Mouse (Mus musculus): Measurements from ENCODE around the gene Yipf3.

The Yipf3 gene

DNA sequence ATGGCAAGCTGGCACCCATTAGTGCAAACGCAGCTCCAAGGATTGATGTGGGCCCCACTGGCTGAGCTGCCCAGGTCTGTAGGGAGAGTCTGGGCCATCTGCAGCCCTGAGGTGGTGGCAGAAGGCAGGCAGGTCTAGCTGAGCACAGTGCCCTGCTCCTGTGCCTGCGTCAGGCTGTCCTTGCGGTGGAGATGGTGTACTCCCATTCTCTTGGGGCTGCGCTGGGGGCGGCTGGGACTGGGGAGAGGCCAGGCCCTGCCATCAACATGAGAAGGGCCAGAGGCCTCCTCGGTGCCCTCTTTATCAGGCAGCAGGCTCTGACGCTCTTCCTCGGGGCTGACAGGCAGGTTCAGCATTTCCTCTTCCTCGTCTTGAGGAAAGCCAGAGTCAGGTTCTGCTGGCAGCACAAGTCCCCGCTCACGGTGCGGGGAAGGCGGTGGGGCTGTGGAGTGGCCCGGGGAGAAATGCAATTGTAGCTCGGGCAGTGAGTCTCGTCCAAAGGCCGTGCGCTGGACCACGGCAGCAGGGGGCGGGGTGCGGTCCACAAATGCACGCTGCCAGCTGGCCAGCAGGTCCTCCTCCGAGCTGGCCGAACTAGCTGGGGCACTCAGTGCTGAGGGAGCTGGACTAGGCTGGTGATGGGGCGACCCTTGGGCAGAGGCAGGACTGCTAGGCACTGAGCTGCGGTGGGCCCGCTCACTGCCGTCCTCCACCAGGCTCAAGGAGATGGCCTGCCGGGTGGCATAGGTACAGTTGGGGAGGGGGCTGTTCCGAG is 10.6 kb downstream of the Yipf3 start:
- peak; percentile 94 for DNase-seq

DNA sequence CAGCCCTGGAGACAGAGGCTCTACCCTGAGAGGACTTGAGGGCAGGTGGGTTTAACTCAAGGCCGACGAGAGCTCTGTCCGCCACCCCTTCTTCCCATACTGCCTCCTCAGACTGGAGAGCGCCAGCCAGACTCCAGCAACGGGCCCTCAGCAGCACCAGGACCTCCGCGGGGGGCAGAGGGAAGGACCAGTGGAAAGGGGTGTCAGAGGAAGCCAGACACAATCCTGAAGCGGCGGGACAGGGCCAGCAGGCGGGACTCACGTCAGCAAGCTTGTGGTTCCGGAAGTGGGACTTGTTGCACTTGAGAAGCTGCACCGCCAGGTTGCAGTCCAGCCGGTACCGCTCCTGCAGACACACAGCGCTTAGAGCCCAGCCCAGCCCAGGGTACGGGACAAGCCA is 11.8 kb downstream of the Yipf3 start:
- peak; percentile 94 for DNase-seq

DNA sequence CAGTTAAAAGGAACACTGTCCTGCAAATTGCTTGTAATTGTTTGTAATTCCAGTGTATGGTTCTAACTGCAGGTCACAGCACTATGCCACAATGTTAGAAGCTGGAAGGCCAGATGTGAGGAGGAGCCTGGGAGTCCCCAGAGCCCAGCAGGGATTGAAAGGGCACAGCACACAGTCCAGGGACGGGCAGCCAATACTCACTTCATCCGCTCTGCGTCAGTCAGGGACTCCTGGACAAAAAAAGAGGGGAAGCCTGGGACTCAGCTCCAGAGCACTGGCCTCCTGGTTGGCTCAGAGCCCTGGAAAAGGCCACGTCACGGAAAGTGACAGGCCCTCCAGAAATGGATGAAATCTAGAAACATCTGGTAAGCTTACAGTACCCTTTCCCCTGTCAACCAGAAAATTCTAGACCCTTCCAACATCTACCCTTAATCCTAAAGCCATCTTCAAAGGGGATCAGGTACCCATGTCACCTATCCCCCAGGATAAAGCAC is 14.4 kb downstream of the Yipf3 start:
- DNase-seq: peak; percentile 94

DNA sequence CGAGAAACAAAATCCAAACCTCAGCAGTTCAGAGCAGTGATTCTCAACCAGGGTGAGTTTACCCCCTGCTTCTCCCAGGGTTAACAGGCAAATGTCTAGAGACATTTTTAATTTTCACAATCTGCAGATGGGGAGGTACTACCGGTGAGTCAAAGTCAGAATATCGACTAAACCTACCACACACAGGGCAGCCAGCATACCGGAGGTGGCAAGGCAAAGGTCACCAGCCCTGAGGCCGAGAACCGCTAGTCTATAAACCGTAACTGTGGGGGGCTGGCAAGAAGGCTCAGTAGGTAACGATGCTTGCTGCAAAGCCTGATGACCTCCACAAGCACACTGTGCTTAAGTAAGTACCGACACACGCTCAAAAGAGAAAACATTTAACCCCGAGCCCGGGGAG is 17.6 kb downstream of the Yipf3 start:
- no peak for DNase-seq

DNA sequence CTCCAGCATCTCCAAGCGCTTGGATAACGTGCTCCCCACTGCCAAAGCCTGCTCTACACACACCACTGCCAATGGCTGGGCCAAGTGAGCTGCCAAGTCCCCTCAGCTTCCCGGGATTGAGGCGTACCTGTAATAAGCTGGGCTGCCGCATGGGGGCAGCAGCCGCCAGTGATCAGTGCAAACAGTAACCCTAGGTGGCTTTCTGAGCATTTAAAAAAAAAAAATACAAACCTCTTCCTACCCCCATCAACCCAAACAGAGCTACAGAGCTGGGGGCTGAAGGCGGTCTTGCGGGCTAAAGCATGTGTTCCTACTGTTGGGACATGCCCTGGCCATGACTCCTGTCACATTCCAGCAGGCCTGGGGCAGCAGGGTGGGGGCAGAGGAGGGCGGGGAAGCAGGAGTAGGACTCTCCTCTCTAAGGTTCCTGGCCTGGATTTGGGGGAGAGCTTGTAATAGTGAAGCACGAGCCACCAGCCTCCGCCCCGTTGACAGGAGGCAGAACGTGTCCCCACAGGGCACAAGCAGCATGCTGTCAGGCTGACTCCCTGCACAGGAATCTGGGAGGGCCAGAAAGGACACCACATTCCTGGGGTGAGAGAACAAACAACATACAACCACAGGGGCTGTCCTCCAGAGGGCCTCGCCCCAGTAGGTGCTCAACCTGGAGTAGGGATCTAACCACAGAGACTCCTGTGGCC is 18.2 kb downstream of the Yipf3 start:
- DNase-seq: peak; percentile 97

DNA sequence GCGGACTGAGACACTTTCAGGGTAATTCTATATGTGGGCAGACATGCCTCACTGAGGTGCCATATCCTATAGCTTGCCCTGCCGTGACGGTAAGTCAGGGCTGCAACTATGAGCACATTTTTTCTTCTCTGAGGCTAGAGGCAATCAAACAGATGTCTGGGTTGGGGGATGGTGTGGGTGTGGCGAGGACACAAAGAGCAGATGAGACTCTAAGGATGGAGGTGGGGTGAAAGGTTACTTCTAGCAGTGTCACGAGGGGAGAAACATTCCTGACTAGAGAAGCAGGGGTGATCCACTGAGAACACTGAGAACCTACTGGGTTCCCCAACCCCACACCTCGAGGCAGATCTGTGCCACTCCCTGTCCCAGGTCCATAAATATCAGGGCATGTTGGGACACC is 19.1 kb downstream of the Yipf3 start:
- DNase-seq: peak; percentile 80

DNA sequence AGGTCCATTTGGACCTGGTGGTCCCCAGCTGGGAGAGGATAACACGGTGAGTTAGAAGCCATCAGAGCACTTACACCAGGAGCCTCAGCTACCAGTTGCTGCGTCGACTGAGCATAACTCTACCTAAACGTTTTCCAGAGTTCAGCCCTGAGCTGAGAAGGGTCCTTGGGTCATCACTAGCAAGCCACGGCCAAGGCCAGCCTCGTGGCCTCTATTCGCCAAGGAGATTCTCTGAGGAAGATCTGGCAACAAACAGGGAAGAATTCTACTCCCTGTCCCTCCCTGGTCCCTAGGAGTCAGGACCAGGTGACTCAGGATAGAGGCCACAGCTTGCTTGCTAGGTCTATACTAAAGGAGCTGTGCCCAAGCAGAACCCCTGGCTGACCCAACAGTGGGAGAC is 19.6 kb downstream of the Yipf3 start:
- peak; percentile 89 for DNase-seq

DNA sequence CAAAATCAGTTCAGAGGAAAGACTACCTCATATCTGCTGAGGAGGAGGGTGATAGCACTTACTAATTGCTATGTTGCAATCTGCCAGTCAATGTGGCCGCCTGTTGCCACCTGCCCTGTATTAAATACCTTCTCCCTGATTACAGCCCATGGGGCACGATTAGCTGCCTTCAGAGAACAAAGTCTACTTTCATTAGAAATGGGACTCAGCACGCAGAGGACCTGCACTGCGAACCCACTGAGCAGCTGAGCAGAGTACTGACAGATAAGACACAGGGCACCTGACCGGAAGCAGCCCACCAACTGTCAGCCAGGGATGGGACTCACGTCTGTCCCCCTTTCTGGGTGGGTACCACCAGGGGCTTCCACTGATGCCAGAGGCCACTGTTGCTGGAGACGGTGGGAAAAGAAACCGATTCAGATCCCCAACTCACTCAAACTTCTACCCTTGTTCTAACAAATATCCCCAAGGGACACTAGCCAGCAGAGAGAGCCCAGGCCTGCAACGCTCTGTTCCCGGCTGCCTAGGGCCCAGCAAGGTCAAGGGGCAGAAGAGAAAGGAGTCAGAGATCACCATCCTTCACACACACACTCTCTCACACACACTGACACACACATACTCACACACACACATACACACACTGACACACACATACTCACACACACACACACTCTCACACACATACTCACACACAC is 20.3 kb downstream of the Yipf3 start:
- peak; percentile 90 for DNase-seq

DNA sequence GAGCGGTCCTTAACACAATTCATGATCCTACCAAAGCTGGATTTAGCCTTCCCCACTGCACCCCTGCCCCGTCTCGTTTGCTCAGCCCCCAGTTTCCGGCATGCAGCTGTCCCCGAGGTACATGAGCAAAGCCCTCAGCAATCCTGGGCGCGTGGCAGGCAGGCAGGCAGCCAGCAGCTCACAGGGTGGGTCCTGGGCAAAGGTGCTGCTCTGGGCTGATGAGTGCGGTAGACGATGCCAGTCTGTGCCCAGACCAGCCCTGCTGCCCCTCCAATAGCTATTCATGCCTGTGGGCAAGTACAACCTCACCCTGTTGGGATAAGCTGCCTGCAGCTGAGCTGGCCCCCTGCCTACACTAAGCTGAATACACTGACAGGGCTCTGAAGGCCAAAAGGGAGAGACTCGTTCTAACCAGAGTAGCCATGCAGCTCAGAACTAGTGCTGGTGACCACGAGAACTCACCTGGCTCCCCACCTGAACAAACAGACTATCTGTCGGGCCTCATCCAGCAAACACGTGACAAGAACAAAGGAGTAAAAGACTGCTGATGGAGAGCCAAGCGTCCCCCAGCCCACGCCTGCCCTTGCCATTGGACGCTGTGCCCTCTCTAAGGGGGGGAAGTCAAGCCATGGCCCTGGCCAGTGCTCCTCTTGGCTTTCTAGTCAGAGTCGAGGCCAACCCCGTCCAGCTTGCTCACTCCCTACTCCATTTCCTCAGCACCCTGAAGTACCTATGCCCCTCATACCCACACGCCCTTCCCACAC is 22.1 kb downstream of the Yipf3 start:
- peak; percentile 98 for DNase-seq

DNA sequence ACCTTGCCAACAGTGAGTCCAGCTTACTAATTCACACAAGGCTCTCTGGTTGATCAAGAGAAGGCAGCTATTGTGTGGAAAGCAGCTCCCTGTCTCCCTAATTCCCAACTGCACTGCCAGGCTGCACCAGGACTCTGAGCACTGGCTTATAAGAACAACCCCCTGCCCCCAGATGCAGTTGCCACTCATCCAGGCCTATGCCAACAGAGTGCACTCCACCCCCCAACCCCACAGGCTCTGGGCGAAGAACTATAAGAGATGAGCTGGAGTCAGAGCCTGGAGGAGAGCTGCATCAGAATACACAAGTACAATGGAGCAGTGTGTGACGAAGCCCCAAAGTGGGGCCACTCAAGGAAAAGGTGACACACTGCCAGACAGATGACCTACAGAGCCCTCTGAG is 24.2 kb downstream of the Yipf3 start:
- peak; percentile 79 for DNase-seq

DNA sequence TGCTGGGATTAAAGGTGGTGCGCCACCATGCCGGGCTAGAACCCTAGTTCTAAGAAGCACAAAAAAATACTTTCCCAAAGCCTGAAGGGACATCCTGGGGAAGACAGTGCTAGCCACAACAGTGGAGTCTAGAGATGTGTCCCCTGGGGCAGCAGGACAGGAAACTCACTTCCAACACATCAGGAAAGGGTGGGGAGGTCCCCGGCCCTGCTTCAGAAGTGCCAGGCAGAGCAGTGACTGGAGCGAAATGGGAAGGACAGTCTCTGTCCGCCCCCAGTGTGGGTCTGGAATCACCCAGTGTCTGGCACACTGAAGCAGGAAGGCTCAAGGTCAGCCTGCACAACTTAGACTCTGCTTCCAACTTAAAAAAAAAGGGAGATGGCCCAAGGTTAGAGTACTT is 24.8 kb downstream of the Yipf3 start:
- DNase-seq: peak; percentile 98

DNA sequence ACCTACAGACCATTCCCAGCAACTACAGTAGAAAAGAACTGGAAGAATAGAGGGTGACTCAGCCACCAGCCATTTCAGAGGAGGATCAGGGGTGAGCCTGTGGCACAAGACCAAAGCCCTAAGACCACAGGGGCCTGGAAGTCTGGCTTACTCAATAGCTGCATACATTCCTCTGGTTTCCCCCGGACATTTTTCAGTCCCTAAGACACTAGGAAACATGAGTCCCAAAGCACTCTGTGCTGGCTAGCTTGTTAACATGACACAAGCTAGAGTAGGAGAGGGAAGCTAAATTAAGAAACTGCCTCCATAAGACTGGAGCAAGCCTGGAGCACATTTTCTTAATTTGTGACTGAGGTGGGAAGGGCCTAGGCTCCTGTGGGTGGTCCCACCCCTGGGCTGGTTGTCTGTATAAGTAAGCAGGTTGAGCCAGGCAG is 25.9 kb downstream of the Yipf3 start:
- peak; percentile 77 for DNase-seq

DNA sequence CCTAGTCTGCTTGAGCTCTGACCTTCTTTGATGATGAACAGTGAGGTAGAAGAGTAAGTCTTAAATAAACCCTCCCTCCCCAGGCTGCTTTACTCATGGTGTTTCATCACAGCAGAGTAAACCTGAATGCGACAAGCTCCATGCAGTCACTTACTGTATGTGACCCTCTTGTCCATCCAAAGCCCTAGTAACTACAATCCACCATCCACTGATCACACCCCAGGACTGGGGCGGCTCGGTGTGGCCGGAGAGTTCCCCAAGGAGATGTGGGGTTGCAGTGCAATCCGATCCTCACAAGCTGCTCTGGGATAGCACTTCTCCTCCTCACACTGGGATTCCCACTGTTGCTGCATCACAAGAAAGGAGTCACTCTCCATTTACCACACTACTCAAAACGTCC is 26.6 kb downstream of the Yipf3 start:
- peak; percentile 86 for DNase-seq

DNA sequence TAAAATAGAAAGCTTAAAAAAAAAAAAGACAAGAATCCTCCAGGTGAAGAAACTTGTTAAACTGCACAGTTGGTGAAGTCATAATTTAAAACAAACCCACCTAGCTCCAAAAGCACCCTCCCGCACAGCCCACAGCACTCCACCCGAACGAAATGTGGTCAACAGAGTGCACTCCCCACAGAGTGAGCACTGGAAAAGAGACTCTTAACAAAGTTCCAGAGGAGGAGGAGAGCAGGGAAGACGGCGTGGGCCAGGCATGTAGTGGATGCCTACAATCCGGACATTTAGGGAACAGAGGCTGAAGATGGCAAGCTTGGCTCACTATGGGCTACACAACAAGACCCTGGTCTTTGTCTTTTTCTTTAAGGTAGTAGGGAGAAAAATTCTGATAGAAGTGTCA is 27.2 kb downstream of the Yipf3 start:
- DNase-seq: peak; percentile 66

DNA sequence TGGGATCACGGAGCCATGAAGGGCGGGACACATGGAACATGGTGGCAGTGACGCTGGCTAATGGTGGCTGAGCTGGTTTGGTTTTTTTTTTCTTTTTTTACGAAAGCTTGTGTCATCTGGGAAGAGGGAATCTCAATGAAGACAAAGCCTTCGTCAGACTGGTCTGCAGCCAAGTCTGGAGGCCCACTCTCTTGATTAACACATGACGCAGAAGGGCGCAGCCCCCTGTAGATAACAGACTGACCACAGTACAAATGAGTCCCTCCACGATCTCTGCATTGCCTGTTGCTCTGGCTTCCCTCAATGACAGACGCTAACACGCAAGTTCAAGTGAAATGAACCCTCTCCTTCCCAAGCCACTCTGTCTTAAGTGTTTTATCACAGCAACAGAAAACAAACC is 27.6 kb downstream of the Yipf3 start:
- no peak for DNase-seq

DNA sequence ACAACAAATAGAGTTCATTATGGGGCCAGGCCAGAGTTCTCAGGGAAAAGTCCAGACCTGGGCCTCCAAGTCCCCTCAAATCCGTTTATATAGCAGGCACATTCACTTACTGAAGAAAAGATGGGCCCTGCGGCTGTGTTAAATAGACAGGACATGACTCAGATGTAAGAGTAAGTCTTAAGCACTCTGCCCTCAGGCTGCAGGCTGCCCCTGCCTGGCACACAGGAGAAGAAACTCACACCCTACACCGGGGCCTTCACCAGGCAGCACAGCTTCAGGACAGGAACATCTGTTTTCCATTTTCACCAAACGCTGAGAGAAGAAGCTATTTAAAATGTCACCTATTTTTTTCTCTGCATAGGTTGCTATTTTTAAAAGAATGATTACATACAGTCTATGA is 29.7 kb downstream of the Yipf3 start:
- peak; percentile 86 for DNase-seq

DNA sequence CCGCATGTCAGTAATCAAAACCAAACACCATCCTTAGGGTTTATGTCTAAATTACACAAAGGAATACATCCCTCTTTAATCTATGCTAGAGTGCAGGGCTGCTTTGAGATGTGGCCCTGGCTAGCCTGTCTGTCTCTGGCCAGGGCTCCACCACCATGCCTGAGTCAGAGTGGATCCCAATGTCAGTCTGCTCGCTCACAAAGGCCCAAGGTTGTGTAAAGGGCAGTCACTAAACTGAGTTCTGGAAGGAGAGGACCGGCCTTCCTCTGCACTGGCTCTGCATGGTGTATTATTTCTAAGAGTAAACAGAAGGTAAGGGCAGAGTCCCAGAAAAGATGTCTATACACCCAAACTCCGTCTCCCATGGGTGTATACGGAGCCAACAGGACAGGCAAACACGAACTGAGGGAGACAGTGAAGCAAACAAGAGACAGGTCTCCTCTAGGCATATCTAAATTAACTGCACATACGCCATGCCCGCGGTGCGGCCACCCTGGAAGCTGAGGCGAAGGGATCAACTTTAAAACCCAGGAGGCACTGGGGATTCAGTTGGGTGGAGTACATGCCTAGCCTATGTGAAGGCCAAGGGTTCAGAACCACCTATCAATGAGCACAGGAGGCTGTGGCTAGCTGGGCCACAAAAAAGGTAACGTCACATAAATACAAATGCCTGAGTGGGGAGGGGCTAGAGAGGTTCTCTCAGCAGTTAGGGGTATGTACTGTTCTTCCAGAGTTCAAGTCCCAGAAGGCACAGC is 30.3 kb downstream of the Yipf3 start:
- peak; percentile 89 for DNase-seq

DNA sequence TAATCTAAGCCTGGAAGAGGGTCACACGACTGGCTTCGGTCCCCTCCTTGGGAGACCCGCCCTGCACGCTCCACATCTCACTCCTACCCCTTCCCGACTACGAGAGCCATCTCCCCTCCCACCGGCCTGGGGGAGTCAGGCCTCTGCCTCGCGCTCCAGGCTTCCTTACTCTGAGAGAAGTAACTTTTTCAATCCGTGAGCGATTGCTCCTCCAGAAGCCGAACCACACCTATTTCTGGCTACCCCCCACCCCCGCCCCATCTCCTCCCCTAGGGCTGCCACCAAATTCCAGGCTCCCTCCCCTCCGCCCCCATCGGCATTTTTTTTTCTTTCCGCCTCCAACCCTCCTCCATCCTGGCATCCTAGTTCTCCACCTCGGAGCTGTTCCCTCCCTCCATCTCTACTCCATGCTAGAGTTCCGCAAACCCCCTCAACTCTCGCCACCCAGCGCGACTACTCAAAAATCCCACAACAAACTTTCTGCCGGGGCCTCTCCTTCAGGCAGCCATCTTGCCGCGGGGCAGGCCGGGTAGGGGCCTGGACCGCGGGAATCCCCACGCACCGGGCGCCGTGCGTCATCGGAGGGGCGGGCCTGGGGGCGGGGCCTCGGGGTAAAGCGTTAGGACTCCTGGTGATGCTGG is 34.7 kb downstream of the Yipf3 start, which contains the start of gene Tjap1:
Tjap1 (minus strand) TSS at position 544 of the 641 bp plus-strand sequence.
- peak; percentile 99 for DNase-seq

DNA sequence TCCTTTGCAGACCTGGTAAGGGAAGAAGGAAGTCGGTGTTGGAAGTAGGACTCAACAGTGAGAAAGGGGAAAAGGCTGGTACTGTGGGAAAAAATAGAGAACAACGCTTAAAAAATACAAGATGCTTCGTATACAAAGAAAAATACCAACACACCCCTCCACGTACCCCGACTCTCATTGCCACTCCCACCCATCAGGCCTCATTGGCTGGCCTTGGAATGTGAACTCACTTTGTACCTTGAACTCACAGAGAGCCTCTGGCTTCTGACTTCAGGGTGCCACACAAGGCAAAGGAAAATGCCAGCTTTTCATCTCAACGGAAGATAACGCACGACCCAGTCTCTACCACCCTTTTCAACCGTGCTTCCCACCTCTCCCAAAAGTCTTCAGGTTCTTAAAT is 35.3 kb downstream of the Yipf3 start:
- DNase-seq: no peak

DNA sequence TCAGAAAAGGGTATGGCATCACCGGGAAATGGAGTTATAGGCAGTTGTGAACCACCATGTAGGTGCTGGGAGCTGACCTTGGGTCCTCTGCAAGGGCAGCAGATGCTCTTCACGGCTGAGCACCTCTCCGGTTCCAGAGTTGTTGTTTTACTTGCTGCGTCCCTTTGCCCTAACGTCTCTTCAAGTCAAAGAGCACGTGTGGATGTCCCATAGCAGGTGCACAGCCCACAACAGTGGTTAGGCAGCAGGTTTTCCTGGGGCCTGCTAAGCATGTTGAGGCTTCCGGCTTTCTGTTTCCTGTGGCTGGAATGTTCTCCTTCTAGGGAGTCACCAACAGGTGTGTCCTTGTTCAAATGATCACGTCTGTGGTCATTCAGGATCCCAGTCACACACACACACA is 36.0 kb downstream of the Yipf3 start:
- DNase-seq: peak; percentile 88

DNA sequence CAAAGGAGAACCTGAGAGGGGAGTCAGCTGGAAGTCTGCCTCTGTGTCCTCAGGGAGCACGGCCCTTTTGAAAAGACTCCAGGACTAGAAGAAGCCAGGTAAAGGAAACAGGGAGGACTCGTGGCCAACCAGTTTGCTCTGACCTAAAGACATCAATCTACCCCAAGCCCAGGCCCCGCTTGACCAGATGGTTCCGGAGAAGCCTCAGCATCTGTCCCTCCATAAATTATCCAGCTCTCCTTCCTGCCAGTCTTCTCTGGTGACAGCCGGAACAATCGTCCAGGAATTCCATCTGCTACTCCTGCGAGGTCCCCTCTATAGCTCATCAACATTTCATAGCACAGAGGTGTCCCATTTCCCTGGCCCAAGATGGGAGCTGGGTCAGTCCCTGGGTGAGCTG is 36.8 kb downstream of the Yipf3 start:
- peak; percentile 81 for DNase-seq

DNA sequence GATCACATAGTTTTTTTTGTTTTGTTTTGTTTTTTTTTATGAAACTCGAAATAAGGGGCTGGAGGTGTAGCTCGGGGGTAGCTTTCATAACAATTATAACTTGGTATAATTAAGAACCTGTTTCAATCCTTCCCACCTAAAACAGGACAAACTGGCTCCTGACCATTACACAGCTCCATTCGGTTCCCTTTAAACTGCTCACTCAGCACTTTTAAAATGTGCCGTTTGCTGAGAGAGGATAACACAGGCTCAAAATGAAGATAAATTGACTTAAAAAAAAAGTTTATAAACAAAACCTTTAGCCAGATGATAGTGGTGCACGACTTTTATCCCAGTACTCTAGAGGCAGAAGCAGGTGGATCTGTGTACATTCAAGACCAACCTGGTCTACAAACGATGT is 37.5 kb downstream of the Yipf3 start:
- DNase-seq: no peak
